Mouse (Mus musculus): ENCODE measurements around the gene Negr1.

Gene Negr1

DNA sequence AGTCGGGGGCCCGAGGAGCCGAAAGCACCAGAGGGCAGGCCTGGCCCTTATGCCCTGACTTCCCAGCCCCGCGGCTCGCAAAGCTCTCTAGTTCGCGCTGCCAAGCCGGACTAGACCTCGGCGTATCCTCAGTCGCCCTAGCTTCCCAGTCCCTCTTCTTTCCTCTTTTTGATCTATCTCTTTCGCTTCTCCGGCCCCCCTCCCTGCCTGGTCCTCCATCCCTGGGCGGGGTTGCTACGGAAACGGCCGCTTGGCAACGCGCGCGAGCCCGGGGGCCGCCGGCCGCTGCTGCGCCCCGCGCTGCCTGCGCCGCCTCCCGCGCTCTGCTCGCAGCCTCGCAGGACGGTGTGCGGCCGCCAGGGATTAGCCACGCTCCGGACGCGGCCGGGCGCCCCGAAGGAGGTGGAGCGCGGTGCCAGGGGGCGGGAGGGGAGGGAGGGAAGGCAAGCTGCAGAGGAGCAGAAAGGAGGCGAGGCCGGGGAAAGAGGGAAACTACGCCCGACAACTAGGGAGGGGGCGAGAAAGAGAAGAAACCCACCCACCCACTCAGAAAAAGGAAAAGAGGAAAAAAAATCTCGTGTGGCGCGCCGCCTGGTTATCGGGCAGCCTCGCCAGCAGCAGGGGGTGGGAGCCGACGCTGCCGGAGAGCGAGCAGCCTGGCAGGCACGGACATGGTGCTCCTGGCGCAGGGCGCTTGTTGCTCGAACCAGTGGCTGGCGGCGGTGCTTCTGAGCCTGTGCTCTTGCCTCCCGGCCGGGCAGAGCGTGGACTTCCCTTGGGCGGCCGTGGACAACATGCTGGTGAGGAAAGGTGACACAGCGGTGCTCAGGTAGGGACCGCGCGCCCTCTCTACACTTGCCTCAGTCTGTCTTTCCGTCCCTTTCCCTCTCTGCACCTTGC, at the start of gene Negr1:
Gene Negr1 (plus strand): TSS at position 271 of the 900 bp plus-strand sequence.
- DNase-seq (ENCODE audit: low spot score) = peak; percentile 82

DNA sequence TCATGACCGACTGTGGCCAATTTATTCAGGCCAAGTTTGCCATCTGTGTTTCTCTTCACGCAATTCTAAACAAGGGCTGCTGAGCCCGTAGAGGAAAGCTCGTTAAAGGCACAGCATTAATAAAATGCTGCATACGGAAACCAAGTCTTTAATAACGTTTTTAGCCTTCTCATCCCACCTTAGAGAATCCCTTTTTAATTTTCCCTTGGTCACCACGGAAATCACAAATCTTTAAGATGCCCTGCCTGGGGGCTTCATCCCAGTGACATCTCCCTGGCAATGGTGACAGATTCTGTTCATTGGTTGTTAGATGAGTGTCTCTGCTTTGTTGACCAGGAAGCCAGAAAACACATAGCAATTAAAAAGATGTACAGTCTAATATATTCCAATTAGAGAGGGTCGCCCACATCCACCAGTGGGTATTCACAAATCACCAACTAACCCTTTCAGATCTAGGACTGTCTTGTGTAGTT, 35.1 kb upstream of the Negr1 start:
- DNase-seq (ENCODE audit: low spot score) = no peak

DNA sequence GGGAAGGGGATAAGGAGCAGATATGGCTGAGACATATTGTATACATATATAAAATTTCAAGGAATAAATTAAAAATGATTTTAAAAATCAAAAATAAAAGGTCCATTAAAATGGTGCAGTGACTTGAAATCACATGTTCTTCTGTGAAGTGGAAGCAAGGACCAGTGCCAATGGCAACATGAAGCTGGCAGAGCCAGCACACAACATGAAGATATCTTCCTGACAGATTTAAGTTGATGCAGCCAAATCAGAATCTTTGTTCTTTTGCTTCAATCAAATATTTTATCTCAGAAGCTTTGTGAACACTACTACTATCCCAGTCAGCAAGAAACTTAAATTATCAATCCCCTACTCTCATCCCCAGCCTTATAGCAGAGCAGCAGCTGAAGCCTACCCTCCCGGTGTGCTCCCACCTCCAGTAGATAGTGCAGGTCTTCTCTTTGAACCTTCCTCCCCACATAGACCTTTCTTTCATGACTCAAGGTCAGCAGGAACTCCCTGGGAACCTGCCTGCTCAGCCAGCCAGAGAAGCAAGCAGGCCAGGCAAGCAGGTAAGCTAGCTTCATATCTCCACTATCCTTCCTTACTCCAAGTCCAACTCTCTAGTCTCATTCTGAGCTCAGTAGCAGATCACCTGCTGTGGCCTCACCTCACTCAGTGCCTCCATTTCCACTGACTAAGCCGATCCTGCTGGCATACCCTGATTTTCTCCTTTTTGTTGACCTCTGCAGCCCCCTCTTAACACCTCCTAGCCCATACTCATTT, 34.2 kb upstream of the Negr1 start:
- no peak for DNase-seq (ENCODE audit: low spot score)

DNA sequence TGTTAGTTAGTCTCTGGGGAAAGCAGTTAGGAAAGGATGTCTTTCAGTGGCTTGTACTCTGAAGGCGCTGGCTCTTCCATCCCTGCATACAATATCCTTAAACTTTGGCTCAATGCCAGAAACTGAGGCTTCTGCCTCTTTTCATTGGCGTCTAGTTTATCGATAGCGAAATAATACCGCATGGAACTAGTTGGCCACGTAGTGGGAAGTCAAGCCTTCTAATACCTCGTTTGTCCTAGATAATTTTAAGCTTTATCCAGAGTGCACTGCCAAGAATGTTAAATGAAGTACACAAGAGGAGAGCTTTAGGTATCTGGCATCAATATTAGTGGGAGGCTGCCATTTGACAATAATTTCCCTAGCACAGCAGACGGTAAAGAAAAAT, 2.2 kb upstream of the Negr1 start:
- peak; percentile 48 for DNase-seq (ENCODE audit: low spot score)

DNA sequence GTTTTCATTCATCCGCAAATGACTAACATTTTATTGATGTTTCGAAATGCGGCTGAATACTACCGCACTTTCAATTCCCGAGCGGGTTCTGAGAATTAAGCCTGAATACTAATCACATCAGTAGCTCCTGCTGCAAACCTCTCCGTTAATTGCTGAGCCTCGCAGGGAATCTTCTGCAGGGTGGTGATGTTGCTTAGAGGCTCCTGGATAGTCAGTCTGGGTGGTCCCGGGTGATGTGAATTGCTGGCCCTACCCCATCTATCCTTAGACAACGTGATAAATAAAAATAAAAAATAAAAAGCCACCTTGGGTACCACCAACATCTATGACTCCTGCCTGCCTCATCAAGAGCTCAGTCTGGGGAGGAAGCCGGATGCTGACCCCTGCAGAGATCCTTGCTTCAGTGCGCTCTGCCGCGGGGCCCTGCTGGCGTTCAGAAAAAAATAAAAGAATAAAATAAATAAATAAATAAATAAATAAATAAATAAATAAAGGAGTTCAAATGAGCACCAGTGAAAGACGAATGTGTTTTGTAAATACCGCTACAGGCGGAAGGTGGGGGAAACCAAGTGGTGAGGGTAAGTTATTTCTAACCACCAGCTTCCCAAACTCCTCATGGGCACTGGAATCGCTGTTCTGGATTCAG, 1.6 kb upstream of the Negr1 start:
- peak; percentile 36 for DNase-seq (ENCODE audit: low spot score)

DNA sequence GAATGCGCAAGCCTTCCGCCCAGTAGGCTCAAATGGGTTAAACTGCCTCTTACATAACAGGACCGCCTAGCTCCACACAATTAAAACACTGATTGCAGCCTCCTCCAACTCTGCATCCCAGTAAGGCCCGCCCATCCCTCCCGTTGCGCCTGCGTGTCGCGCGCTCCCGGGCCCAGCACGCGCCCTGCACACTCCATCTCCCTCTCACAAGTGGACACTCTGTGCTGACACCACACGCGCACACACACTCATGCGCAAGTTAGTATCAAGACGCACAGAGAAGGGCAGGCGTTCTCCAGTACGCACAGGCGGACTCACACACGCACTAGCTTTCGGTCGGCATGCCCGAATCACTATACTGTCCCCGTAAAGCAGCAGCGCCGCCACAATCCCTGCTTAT, 828 bp upstream of the Negr1 start:
- peak; percentile 89 for DNase-seq (ENCODE audit: low spot score)

DNA sequence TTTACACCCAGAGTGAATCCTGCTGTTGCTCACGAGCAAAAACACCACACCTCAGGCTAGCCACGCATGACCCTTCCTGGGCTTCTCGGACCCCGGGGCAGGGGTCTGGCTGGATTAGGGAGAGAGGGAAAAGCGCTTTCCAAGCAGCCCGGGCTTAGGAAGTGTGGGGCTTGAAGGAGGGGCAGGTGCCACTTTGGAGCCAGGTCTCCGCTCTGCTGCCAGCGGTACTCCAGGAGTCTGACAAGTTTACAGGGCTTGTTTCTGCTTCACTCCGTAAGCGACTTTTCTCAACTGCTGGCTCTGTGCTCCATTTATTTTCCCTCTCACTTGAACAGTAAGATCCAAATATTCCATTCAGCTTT, 811 bp downstream of the Negr1 start:
- DNase-seq (ENCODE audit: low spot score) = no peak

DNA sequence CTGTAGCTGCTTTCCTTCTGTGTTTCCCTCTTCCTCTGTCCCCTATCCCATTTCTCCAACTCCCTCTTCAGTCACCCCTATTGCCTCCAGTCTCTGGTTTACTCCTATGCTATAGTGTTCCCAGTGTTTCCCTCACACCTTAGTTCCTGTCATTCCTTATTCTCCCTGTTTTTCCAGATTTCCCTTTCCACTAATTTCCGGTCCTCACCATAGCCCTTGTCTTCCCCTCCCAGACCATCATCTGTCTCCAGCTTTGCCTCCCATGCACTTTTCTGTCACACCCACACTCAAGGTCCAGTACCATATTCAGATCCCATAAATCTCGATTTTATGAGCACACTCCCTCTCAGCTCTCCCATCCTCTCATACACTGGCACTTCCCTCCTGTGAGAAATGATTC, 1.2 kb downstream of the Negr1 start:
- DNase-seq (ENCODE audit: low spot score) = no peak

DNA sequence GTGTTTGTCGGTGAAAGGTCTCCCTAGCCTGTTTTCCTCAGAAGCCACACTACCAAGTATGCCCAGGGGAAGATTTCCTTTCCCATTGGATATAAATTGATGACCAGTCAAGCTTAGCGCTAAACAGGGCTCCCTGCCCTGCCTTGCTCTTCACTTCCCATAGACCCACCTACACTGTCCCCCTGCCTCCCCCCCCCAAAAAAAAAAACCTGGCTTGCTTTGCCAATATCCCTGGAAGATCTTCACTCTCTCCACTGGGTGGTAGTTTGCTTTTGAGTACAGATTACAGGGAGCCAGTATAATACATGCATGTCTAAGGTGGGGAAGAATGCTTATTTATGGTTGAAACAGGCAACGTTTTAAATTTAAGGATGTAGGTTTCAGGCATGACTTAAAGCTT, 1.8 kb downstream of the Negr1 start:
- no peak for DNase-seq (ENCODE audit: low spot score)

DNA sequence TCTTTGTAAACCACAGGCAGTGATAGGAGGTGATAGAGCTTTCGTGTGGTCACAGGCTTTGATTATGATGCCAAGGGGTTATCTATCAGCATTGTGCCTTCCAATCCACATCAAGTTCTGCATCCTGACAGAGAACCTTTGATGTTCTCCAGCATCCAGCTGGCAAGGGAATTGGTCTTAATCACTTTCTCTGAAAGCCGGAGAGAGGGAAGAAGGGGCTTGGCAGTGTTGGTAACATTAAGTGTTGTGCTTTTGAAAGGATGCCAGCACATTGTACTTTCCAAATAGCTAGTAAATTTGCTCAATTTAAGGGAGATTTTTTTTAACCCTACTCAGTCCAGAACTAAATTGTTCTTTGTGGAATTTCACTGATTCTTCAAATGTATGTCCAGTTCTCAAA, 11.9 kb downstream of the Negr1 start:
- DNase-seq (ENCODE audit: low spot score) = no peak

DNA sequence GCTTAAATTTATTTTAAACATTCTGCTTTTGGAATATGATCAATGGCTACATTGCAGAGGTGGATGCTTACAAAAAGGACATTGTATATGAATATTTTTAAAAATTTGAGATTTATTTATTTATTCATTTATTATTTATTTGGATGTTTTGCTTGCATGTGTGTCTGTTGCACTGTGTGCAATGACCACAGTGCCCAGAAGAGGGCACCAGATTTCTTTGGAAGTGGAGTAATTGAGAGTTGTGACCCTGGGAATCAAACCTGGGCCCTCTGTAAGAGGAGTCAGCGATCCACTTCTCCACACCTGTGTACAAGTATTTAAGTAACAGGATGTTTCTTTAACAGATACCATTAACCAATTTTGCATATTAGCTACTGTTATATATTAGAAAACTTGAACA, 14.7 kb downstream of the Negr1 start:
- no peak for DNase-seq (ENCODE audit: low spot score)

DNA sequence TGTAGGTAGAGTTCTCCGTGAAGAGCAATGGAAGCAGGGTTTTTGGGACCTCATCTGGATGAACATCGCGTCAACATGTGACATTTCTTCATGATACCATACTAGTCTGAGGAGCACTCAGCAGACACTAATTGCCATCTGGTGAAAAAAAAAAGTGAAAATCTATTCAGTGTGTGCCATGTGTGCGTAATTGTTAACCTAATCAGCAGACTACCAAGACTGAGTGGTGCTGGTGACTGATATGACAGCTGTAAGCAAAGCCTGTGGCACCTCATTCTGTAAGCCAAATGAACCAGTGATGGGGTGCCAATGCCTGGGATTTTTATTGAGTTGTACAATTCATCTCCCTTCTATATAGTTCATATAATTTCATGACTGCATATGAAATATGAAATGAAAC, 29.0 kb downstream of the Negr1 start:
- DNase-seq (ENCODE audit: low spot score) = no peak

DNA sequence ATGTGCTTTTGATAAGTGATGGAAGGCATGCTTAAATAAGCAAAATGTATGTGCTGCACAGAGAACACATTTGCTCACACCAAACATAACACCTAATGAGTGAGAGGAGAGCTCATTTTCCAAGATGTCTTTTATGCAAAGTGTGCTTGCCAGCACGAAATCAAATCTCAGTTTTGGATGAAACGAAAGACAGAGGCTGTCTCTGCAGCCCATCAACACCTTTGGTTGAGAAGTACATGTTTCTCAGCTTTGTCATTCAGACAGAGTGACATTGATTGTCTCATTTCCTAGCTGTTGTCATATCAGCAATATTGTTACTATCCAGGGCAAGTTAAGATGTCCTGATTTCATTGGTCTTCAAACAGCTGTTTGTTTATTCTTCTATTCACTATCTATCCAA, 29.5 kb downstream of the Negr1 start:
- DNase-seq (ENCODE audit: low spot score) = no peak

DNA sequence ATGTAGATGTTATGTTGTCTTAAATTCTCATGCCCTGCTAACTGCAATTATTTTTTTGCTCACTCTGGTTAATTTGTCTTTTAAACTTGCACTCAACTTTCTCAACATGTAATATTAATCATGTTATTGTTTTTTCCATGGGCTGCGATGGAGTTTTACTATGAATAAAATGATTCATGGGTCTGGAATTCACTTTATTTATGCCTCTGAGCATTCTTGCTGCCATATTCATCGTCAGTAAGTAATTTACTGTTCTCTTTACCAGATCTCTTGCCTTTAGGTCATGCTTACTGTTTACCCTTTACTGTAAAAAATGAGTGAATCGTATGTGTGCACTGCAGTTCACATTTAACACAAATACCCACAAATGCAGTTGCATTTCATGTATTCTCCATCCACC, 45.3 kb downstream of the Negr1 start:
- no peak for DNase-seq (ENCODE audit: low spot score)

DNA sequence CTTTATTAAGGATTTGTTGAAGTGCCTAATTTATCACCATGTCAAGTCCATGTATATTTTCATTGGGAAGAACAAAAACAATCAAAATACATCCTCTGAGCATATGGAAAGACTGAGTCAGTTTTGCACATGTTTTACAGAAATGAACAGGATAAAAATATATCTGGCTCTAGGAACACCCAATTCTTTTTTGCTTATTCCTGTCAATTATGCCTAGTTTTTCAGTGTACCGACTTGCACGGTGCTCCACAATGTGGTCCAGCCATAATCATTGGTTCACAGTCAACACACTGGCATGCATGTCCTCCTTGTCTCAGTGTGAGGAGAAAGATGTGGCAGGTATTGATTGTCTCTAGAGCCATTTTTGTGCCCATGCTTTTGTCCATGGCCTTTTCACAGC, 58.3 kb downstream of the Negr1 start:
- DNase-seq (ENCODE audit: low spot score) = no peak

DNA sequence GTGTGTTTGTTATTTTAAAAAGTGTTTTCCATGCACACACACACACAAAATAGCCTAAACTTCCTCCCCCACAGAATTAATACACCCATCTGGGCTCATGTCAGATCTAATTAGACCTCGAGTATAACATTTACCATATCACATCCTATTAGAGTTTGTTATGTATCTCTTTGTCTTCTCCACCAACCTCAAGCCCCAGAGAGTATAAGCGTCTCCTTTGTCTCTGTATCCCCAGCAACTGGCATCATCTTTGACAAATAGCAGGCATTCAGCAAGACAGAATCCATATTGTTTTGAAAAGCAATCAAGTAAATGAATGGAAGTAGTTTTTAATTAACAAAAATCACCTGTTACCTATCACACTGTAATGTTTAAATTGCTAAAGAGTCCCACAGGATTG, 67.0 kb downstream of the Negr1 start:
- no peak for DNase-seq (ENCODE audit: low spot score)

DNA sequence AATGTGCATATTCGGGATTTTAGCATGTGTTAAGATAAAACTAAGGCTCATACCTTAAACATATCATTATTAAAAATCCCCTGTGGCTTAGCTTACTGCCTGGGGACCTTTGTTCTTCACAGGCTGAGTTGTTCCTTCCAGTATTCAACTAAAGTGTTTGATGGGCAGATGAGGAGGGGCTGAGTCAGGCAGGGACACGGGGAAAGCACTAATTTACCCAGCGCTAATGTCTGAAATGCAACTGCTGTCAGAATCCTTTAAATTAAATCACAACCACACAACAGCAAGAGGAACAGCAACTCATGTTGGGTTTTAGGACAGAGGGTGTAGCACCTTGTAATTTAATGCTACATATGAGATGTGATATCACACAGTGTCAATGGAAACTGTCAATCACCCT, 71.3 kb downstream of the Negr1 start:
- no peak for DNase-seq (ENCODE audit: low spot score)

DNA sequence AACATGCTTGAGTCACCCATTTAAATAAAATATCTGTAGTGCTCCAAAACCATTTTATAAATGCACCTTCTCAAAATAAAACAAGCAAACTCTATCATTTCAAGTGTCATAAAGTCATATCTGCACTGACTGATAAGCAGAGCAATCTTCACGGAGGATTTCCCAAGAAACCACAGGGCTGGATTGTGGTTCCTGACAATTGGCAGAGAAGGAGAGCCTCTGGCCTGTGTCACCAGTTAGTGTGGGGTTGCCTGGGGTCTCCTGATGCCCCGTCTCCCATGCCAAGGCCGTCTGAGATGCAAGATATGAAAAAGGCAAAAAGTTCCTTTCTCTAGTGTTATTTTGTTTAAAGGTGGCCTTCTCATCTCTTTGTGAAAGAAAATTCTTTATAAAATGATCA, 77.8 kb downstream of the Negr1 start:
- no peak for DNase-seq (ENCODE audit: low spot score)

DNA sequence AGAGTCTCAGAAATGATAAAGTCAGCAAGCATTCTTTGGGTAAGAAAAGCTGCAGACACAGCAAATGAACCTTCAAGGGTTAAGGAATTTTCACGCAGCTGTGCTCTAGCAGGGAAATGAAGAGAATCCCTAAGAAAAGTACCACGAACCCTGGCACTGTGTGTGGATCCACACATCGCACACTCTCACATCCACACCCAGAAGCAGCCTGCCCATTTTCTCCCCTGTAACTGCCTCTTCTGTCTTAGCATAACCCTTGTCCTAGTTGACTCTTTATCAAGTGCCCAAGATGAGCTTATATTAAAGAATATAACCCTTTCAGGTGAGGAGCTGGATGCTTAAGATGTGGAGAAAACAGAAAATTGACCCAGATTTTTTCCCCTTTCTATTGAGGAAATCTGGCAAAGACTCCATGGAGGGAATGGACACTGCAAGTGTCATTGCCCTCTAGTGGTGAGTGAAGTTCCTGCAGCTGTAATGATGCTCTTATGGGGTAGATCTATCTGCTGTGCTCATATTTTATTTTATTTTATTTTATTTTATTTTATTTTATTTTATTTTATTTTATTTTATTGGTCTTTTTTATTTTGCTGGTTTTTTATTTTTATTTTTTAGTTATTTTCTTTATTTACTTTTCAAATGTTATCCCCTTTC, 82.2 kb downstream of the Negr1 start:
- DNase-seq (ENCODE audit: low spot score) = peak; percentile 56

DNA sequence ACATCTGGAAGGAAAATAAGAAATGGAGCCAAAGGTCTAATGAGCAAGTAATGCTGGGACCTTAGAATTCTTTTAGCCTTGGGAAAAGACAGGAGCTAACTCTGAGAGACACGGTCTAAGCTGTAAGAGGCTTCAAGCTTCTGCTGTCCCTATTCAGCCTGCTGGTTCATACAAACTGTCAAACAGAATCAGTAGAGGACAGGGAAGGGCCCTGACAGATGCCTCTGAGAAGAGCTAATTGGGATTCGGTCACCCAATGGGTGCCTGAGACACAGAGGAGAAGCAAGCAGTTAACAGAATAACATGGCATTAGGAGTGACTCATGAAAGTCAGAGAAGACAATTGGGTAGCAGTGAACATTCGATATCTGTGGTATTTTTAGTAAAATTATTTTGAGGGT, 86.8 kb downstream of the Negr1 start:
- no peak for DNase-seq (ENCODE audit: low spot score)

DNA sequence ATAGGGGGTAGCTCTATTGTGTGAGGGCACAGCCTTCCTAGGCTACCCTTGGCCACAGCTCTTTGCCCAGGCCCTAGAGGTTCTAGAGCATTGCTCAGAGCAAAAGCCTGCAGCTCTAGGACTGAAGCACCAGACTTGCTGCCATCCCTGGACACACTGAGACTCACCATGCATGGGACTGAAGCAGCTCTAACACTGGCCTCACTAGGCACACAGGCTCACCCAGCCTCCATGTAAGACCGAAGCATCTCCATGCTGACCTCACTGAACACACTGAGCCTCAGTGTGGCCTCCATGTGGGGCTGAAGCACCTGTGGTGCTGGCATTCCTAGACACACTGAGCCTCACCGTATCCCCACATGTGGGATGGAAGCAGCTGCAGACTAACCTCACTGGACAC, 101.0 kb downstream of the Negr1 start:
- no peak for DNase-seq (ENCODE audit: low spot score)

DNA sequence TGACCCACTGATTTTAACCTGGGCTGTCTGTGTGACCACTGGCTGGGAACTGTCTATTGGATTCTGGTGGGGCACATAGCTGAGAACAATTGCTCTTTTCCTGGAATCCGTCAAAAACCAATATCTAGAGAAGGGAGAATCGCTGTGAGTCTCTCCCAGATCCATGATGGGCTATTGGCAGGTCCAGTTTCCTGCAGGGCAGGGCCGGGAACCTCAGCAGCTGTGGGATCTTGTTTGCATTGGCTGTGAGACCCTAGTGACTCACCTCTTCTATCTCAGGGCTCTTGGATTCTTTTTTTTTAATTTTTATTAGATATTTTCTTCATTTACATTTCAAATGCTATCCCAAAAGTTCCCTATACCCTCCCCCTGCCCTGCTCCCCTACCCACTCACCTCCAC, 111.0 kb downstream of the Negr1 start:
- no peak for DNase-seq (ENCODE audit: low spot score)

Data from layer of hippocampus, adult 11-12 months (tissue).